Mouse (Mus musculus): ENCODE results near the gene Lcn12.

DNA sequence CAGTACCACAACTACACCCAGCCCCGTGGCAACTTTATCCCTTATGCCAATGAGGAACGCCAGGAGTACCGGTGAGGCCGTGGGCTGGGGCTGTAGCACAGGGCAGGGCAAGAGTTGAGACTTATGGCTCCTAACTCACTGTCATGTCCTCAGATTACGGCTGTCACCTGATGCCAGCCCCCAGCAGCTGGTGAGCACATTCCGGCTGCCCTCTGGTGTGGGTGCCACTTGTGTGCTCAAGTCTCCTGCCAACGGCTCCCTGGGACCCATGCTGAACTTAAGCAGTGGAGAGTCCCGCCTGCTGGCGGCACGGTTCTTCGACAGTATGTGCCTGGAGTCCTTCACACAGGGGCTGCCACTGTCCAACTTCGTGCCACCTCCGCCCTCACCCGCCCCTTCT is 51.0 kb downstream of the Lcn12 start:
- no peak for TF ChIP-seq POLR2A (IDR thresholded peaks at IDR 0.05; ENCODE audit: borderline replicate concordance, extremely low read depth, insufficient read depth, insufficient read length, poor library complexity, severe bottlenecking)
- no peak for TF ChIP-seq CTCF (IDR thresholded peaks at IDR 0.05; ENCODE audit: borderline replicate concordance, extremely low read depth, insufficient read depth, insufficient read length)

Measured in brain, embryonic 14.5 days (tissue).